Mouse (Mus musculus) B cell, adult 62 days (primary cell): ENCODE data around the gene Dusp28. TPM values are rescaled to one million over a fixed set of nuclear protein-coding genes. Genes with fewer than 3 reads are reported as not detected.

Experiments
- total RNA-seq: library from RNA; stranded (reverse); gene quantifications from 4 replicates; pipeline ENCODE4 v1.2.4, GENCODE M21; 2023

Dusp28 gene
- 3.8 to 5.5 TPM (median 4.5 TPM) in 4 replicates for total RNA-seq

GRCm38 (mm10) chr1:92906779-92907631, at the start of gene Dusp28:
Dusp28 (plus strand) TSS chr1:92906981.

GRCm38 (mm10) chr1:92902786-92903185, 4.0 kb upstream of the Dusp28 start, which contains the start of gene Ankmy1:
Ankmy1 (minus strand) TSS chr1:92902906.

GRCm38 (mm10) chr1:92910239-92910885, 3.6 kb downstream of the Dusp28 start, which contains the start of gene Rnpepl1:
Rnpepl1 (plus strand) TSS chr1:92910783.

GRCm38 (mm10) chr1:92934182-92934827, 27.5 kb downstream of the Dusp28 start, which contains the start of gene Capn10:
Capn10 (plus strand) TSS chr1:92934376.

GRCm38 (mm10) chr1:92950607-92951006, 43.8 kb downstream of the Dusp28 start, which contains the start of gene Gpr35:
Gpr35 (plus strand) TSS chr1:92950865.

Other genes with a start within 250 kb of the Dusp28 start
- gene Gpc1, start 75.3 kb upstream of the Dusp28 start, total RNA-seq = 0.30 TPM in 1 of 4 replicates, not detected in the others
- gene Ankmy1, start 4.1 kb upstream of the Dusp28 start, total RNA-seq = 0.60 to 1.0 TPM (median 0.84 TPM) in 4 replicates
- 92.1 to 101 TPM (median 93.9 TPM) in 4 replicates for gene Rnpepl1, start 3.8 kb downstream of the Dusp28 start, total RNA-seq
- 21.4 to 27.7 TPM (median 25.9 TPM) in 4 replicates for gene Capn10, start 27.4 kb downstream of the Dusp28 start, total RNA-seq
- 0.30 to 3.7 TPM (median 0.75 TPM) in 4 replicates for gene Gpr35, start 43.9 kb downstream of the Dusp28 start, total RNA-seq
- not detected in 4 replicates for gene Aqp12, start 99.4 kb downstream of the Dusp28 start, total RNA-seq
- gene Kif1a, start 195.0 kb downstream of the Dusp28 start, total RNA-seq = not detected in 4 replicates
- not detected in 4 replicates for gene Agxt, start 228.3 kb downstream of the Dusp28 start, total RNA-seq